Mouse (Mus musculus) heart, postnatal 0 days (tissue): Measurements from ENCODE around the gene Galc.

Experiments
- CTCF ChIP-seq: IDR thresholded peaks from 2 replicates; pipeline ENCODE4 v1.5.1; 2016; ENCODE audit warnings: antibody characterized with exemption, control low read depth, low read depth
- EP300 ChIP-seq: IDR thresholded peaks from 2 replicates; pipeline ENCODE4 v1.6.1; 2016; ENCODE audit warnings: antibody characterized with exemption, low read depth

- peak; percentile 76 for TF ChIP-seq CTCF
- TF ChIP-seq EP300: no peak
Observed at GRCm38 (mm10) chr12:98212457-98213175, 46.6 kb downstream of the Galc start.
